Mouse (Mus musculus) lung, postnatal 0 days (tissue): ENCODE results near the gene Tekt1. TPM values are rescaled to one million over a fixed set of nuclear protein-coding genes. Genes with fewer than 3 reads are reported as not detected.
A peak's percentile ranks its signal among the peaks of the same experiment; 100 is the strongest.

Experiments
- ATAC-seq: fragments of 200-750 bp; cut with Nextera tagmentation; 2 replicates; pipeline ENCODE4 v1.8.0; 2017; ENCODE audit warnings: moderate library complexity
- DNase-seq: peaks from one replicate; pipeline ENCODE4 v3.0.0-alpha.2; 2016; ENCODE audit warnings: low spot score
- H3K27ac ChIP-seq: fragments of 300-500 bp; sonication (generic); 2 replicates; pipeline ENCODE4 v1.5.1; 2014; ENCODE audit warnings: antibody characterized with exemption, mild to moderate bottlenecking, low read length, mixed read lengths
- H3K27me3 ChIP-seq: fragments of 300-500 bp; sonication (generic); replicated peaks from 2 replicates; pipeline ENCODE4 v1.6.1; 2014; ENCODE audit warnings: low read length, mixed read lengths; ENCODE audit not compliant: insufficient read depth
- H3K36me3 ChIP-seq: fragments of 300-500 bp; sonication (generic); 2 replicates; pipeline ENCODE4 v1.6.1; 2014; ENCODE audit warnings: low read length, mixed read lengths; ENCODE audit not compliant: insufficient read depth
- H3K4me1 ChIP-seq: fragments of 300-500 bp; sonication (generic); 2 replicates; pipeline ENCODE4 v1.6.1; 2014; ENCODE audit warnings: antibody characterized with exemption, low read depth, low read length, mixed read lengths; ENCODE audit not compliant: insufficient read depth
- H3K4me2 ChIP-seq: fragments of 300-500 bp; sonication (generic); replicated peaks from 2 replicates; pipeline ENCODE4 v1.6.1; 2014; ENCODE audit warnings: low read depth, mild to moderate bottlenecking, low read length, moderate library complexity, mixed read lengths
- H3K4me3 ChIP-seq: fragments of 300-500 bp; sonication (generic); 2 replicates; pipeline ENCODE4 v1.5.1; 2014; ENCODE audit warnings: low read depth, low read length
- H3K9ac ChIP-seq: fragments of 300-500 bp; sonication (generic); replicated peaks from 2 replicates; pipeline ENCODE4 v1.6.1; 2014; ENCODE audit warnings: low read depth, mild to moderate bottlenecking
- H3K9me3 ChIP-seq: fragments of 300-500 bp; sonication (generic); 2 replicates; pipeline ENCODE4 v1.6.1; 2016; ENCODE audit warnings: low read length, mixed read lengths
- CTCF ChIP-seq: IDR thresholded peaks from 2 replicates; pipeline ENCODE4 v1.5.1; 2016; ENCODE audit warnings: antibody characterized with exemption, mild to moderate bottlenecking
- EP300 ChIP-seq: IDR thresholded peaks from 2 replicates; pipeline ENCODE4 v1.6.1; 2016; ENCODE audit warnings: antibody characterized with exemption, mild to moderate bottlenecking, control low read depth
- WGBS: fragments of 180-500 bp; shearing (Covaris S2); extraction: QIAGEN DNeasy Blood & Tissue Kit; methylation state at CpG from one replicate; pipeline ENCODE4 v1.1.7; 2014; 5-methylcytosine and 5-hydroxymethylcytosine counted together
- polyA plus RNA-seq: library from polyadenylated mRNA; unstranded; fragments of >200 nt; fragmentation: Nextera tagmentation; extraction: Ambion mirVana; gene quantifications from 2 replicates; pipeline ENCODE4 v1.2.1, GENCODE M21; 2015

The Tekt1 gene
- polyA plus RNA-seq, 1 experiment from 2014 or later = 14.2 TPM

DNA sequence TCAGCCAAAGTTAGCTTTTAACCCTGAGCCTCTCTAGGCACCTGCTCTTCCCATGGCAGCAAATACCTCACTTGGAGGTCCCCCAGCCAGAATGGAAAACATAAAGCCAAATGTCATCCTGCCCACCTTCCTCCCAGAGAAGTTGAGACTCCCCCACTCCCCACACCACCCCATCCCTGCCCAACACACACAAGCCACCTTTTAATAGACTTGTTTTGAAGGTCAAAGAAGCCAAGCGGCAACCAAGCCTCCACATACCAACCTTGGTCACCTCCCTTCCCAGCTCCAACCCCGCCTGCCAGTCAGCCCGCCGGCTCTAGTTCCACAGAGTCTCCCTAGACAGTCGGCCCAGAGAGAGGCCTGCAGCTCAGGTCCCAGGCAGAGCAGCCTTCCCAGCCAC, 39.8 kb upstream of the Tekt1 start:
- Histone ChIP-seq H3K4me1 (peaks cover 17% of the 10 kb centered on the region; the same call in 1 of the 2 replicates), H3K4me3 (no peak overlapping the region), H3K27ac (peak overlapping the region; percentile 23; the same call in 1 of the 2 replicates), H3K9ac (no peak overlapping the region), H3K27me3 (no peaks in the 10 kb centered on the region), H3K4me2 (no peak overlapping the region), H3K36me3 (peaks cover 4% of the 10 kb centered on the region), H3K9me3 (no peaks in the 10 kb centered on the region)
- no peak for DNase-seq
- ATAC-seq = no peak
- WGBS = 58% methylated on average over 5 of the region's 5 CpGs
- TF ChIP-seq EP300 (no peak), CTCF (no peak)

DNA sequence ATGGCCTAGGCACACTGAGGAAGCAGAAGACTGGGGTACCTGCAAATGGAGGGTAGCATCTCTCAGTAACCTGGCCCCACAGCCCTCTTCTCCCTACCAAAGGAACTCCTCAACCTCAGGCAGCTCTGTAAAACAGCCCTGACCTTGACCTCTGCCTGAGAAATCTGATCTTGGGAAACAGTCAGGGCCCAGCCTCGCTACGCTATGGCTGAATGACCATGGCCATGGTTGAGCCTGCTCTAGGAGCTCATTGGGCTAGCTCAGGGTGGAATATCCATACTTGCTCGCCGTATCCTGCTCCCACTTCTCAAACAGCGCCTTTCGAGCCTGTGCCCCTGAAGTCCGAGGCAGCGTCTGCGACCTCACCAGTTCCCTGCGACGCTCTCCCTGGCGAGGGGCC, 38.8 kb upstream of the Tekt1 start:
- ATAC-seq (no peak), DNase-seq (no peak)
- Histone ChIP-seq H3K4me3 (no peak overlapping the region), H3K27ac (no peak overlapping the region), H3K9me3 (no peaks in the 10 kb centered on the region), H3K27me3 (no peaks in the 10 kb centered on the region), H3K36me3 (peaks cover 4% of the 10 kb centered on the region), H3K4me2 (no peak overlapping the region), H3K4me1 (peaks cover 12% of the 10 kb centered on the region; the same call in 1 of the 2 replicates), H3K9ac (no peak overlapping the region)
- 68% methylated on average over 12 of the region's 12 CpGs for WGBS
- TF ChIP-seq EP300 = no peak
- no peak for TF ChIP-seq CTCF

DNA sequence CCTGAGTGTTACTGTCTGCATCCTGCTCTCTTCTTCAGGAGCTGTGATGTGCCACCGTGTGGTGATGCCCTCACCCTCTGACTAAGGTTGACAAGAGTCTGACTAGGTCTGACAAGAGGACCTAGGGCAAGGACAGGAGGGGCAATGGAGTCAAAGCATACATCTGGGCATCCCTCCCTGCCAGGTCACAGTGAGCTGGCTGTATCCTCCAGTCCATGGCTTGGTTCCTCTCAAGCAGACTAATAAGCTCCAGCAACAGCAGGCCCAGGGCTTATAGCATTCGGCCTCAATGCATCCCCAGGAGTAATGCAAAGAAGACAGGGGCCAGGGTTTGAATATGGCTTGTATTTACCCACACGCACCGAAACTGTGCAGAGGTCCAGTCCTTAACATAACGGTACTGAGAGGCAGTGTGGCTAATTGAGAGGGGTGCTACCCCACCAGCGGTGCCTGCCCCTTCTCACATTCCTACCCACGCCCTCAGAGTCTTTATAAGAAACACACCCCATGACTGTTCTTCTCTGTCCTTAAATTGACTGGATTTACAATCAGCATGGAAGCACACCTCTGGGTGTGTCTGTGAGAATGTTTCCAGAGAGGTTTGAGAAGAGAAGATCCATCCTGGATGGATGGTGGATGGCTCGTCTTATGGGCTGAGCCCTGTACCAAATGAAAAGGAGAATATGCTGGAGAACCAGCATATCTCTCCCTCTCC, 35.7 kb upstream of the Tekt1 start:
- H3K9ac ChIP-seq = no peak overlapping the region
- no peak overlapping the region for H3K4me2 ChIP-seq
- peaks cover 5% of the 10 kb centered on the region; the same call in 1 of the 2 replicates for H3K4me1 ChIP-seq
- WGBS = 70% methylated on average over 8 of the region's 8 CpGs
- no peaks in the 10 kb centered on the region for H3K9me3 ChIP-seq
- peak overlapping the region; percentile 81 for H3K27ac ChIP-seq
- no peaks in the 10 kb centered on the region for H3K27me3 ChIP-seq
- no peak overlapping the region for H3K4me3 ChIP-seq
- ATAC-seq (no peak), DNase-seq (no peak)
- peaks cover 4% of the 10 kb centered on the region for H3K36me3 ChIP-seq
- no peak for TF ChIP-seq CTCF
- TF ChIP-seq EP300 = no peak

DNA sequence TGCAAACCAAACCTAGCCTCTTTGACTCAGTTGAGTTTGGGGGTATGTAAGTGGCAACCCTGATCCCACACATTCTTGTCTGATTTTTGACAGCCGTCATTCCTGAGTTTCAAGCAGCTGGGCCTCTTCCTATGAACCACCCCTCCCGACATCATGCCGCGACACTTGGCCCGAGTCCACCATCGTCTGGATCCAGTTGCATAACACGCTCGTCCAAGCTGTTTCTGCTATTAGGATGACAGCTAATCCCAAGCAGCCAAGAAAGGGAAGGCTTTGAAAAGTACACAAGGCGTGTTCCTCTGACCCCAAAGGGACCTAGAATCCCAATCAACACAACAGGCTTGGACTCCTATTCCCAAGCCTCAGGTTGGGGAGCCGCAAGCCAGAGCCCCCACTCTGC, 34.8 kb upstream of the Tekt1 start:
- no peaks in the 10 kb centered on the region for H3K27me3 ChIP-seq
- TF ChIP-seq EP300 (peak; percentile 88), CTCF (no peak)
- no peak overlapping the region for H3K9ac ChIP-seq
- H3K4me2 ChIP-seq = no peak overlapping the region
- H3K36me3 ChIP-seq = peaks cover 4% of the 10 kb centered on the region
- peak; percentile 84 for ATAC-seq
- peaks cover 5% of the 10 kb centered on the region; the same call in 1 of the 2 replicates for H3K4me1 ChIP-seq
- H3K27ac ChIP-seq = peak overlapping the region; percentile 81
- no peak overlapping the region for H3K4me3 ChIP-seq
- no peaks in the 10 kb centered on the region for H3K9me3 ChIP-seq
- DNase-seq = peak; percentile 92
- 28% methylated on average over 10 of the region's 10 CpGs for WGBS

DNA sequence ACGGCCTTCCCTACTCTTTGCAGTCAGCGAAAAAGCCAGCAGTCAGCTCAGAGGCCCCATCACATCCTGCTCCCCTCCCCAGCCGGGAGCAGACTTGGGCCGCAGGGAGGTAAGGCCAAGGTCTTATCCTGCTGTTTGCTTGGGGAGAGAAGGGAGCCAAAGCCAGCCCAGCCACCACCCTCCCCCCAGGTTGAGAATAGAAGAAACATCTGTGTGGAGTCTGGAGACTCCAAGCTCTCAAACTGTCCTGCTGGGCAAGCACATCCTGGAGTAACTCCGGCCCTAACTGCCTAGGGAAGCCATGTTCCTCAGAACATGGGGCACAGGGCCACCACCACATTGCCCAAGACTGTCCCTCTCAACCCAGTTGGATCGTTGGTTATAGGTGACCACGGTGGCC, 34.4 kb upstream of the Tekt1 start:
- TF ChIP-seq CTCF (no peak), EP300 (no peak)
- Histone ChIP-seq H3K9ac (no peak overlapping the region), H3K9me3 (no peaks in the 10 kb centered on the region), H3K4me3 (no peak overlapping the region), H3K27ac (peak overlapping the region; percentile 78), H3K36me3 (peaks cover 4% of the 10 kb centered on the region), H3K4me1 (peaks cover 5% of the 10 kb centered on the region; the same call in 1 of the 2 replicates), H3K27me3 (no peaks in the 10 kb centered on the region), H3K4me2 (no peak overlapping the region)
- DNase-seq (peak; percentile 83), ATAC-seq (peak; percentile 74)
- WGBS = 54% methylated on average over 7 of the region's 7 CpGs

DNA sequence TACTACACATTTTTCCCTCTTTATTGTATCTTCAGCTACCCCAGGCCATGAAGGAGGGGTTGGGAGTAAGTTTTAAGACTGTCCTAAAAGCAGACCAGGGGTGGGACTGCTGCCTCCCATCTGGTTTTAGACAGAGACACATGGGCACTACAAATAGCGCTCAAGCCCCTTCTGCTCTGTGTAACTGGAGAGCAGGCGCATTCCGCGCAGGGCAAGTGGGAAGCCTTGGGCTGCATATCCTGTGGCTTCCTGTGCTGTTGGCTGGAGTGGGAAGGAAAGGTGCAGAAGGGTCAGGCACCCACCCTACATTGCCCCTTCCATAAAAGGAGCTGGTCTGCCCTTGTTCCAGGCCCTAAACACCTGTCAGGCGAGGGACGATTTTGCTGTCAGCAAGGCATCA, 33.4 kb upstream of the Tekt1 start:
- no peaks in the 10 kb centered on the region for H3K27me3 ChIP-seq
- H3K4me1 ChIP-seq = peaks cover 5% of the 10 kb centered on the region; the same call in 1 of the 2 replicates
- H3K36me3 ChIP-seq = peaks cover 4% of the 10 kb centered on the region; the same call in 1 of the 2 replicates
- H3K27ac ChIP-seq = no peak overlapping the region
- WGBS = 57% methylated on average over 6 of the region's 6 CpGs
- no peak overlapping the region for H3K4me2 ChIP-seq
- no peak overlapping the region for H3K4me3 ChIP-seq
- no peak for TF ChIP-seq CTCF
- no peak for TF ChIP-seq EP300
- no peak overlapping the region for H3K9ac ChIP-seq
- DNase-seq (no peak), ATAC-seq (no peak)
- H3K9me3 ChIP-seq = no peaks in the 10 kb centered on the region
